Mouse (Mus musculus) embryonic facial prominence, embryonic 10.5 days (tissue): Measurements from ENCODE around the gene Ppard. TPM values are rescaled to one million over a fixed set of nuclear protein-coding genes. Genes with fewer than 3 reads are reported as not detected.
A peak's percentile ranks its signal among the peaks of the same experiment; 100 is the strongest.

Source experiments
- DNase-seq: peaks from one replicate; pipeline ENCODE4 v3.0.0-alpha.2; 2017; ENCODE audit warnings: low spot score
- H3K27ac ChIP-seq: fragments of 300-500 bp; sonication (generic); replicated peaks from 2 replicates; pipeline ENCODE4 v1.5.1; 2016; ENCODE audit warnings: mild to moderate bottlenecking
- H3K27me3 ChIP-seq: fragments of 300-500 bp; sonication (generic); replicated peaks from 2 replicates; pipeline ENCODE4 v1.6.1; 2016; ENCODE audit warnings: low read depth, mild to moderate bottlenecking; ENCODE audit not compliant: poor library complexity, severe bottlenecking
- H3K36me3 ChIP-seq: fragments of 300-500 bp; sonication (generic); replicated peaks from 2 replicates; pipeline ENCODE4 v1.6.1; 2016; ENCODE audit warnings: mild to moderate bottlenecking, moderate library complexity
- H3K4me1 ChIP-seq: fragments of 300-500 bp; sonication (generic); 2 replicates; pipeline ENCODE4 v1.6.1; 2016
- H3K4me3 ChIP-seq: fragments of 300-500 bp; sonication (generic); 2 replicates; pipeline ENCODE4 v1.5.1; 2016; ENCODE audit warnings: mild to moderate bottlenecking, moderate library complexity
- H3K9me3 ChIP-seq: fragments of 300-500 bp; sonication (generic); 2 replicates; pipeline ENCODE4 v1.6.1; 2016; ENCODE audit warnings: mild to moderate bottlenecking
- whole genome bisulfite sequencing: fragments of 180-500 bp; shearing (Covaris S2); methylation state at CpG from one replicate; pipeline ENCODE4 v1.1.7; 2016; 5-methylcytosine and 5-hydroxymethylcytosine counted together
- polyA plus RNA-seq: library from polyadenylated mRNA; unstranded; fragments of >200 nt; fragmentation: Nextera tagmentation; extraction: Ambion mirVana; gene quantifications from 2 replicates; pipeline ENCODE4 v1.2.1, GENCODE M21; 2016

Gene Ppard
- polyA plus RNA-seq = 1.4 and 1.9 TPM in 2 replicates

- Histone ChIP-seq H3K27me3 (peaks cover 10% of the 10 kb centered on the region), H3K27ac (peak within 1 kb of the TSS; percentile 89), H3K36me3 (0 out of 2 replicates have a peak, but pooled peaks cover 9% of the 10 kb centered on the region), H3K4me3 (peak within 1 kb of the TSS; percentile 87), H3K4me1 (peaks cover 31% of the 10 kb centered on the region), H3K9me3 (no peaks in the 10 kb centered on the region)
- WGBS = under 1% methylated on average over 57 of the region's 57 CpGs
- DNase-seq = peak; percentile 100
Measured at GRCm38 (mm10) chr17:28232475-28233060, at the start of gene Ppard. Ppard (plus strand) TSS chr17:28232700.

GRCm38 (mm10) chr17:28184971-28185638 is 47.4 kb upstream of the Ppard start:
- Histone ChIP-seq H3K27me3 (no peaks in the 10 kb centered on the region), H3K27ac (no peak overlapping the region), H3K4me3 (no peak overlapping the region), H3K4me1 (peaks cover 28% of the 10 kb centered on the region), H3K9me3 (no peaks in the 10 kb centered on the region), H3K36me3 (peaks cover 39% of the 10 kb centered on the region)
- no peak for DNase-seq
- WGBS = 88% methylated on average over 7 of the region's 7 CpGs

GRCm38 (mm10) chr17:28188313-28188712 is 44.2 kb upstream of the Ppard start:
- H3K36me3 ChIP-seq = peaks cover 61% of the 10 kb centered on the region
- H3K27me3 ChIP-seq = no peaks in the 10 kb centered on the region
- 89% methylated on average over 5 of the region's 5 CpGs for WGBS
- no peak overlapping the region for H3K27ac ChIP-seq
- H3K9me3 ChIP-seq = no peaks in the 10 kb centered on the region
- peaks cover 11% of the 10 kb centered on the region for H3K4me1 ChIP-seq
- no peak overlapping the region for H3K4me3 ChIP-seq
- no peak for DNase-seq

GRCm38 (mm10) chr17:28192754-28193153 is 39.7 kb upstream of the Ppard start:
- Histone ChIP-seq H3K9me3 (no peaks in the 10 kb centered on the region), H3K4me1 (0 out of 2 replicates have a peak, but pooled peaks cover 7% of the 10 kb centered on the region), H3K27ac (no peak overlapping the region), H3K36me3 (peaks cover 87% of the 10 kb centered on the region), H3K4me3 (no peak overlapping the region), H3K27me3 (no peaks in the 10 kb centered on the region)
- no peak for DNase-seq
- WGBS = 79% methylated on average over 1 of the region's 1 CpGs

- H3K27ac ChIP-seq = no peak overlapping the region
- H3K4me3 ChIP-seq = no peak overlapping the region
- no peaks in the 10 kb centered on the region for H3K27me3 ChIP-seq
- H3K9me3 ChIP-seq = no peaks in the 10 kb centered on the region
- H3K36me3 ChIP-seq = peaks cover 87% of the 10 kb centered on the region
- 0 out of 2 replicates have a peak, but pooled peaks cover 13% of the 10 kb centered on the region for H3K4me1 ChIP-seq
- DNase-seq = no peak
- 86% methylated on average over 3 of the region's 3 CpGs for WGBS
Measured at GRCm38 (mm10) chr17:28193559-28193958, 38.9 kb upstream of the Ppard start.

- WGBS = 94% methylated on average over 10 of the region's 10 CpGs
- Histone ChIP-seq H3K4me1 (0 out of 2 replicates have a peak, but pooled peaks cover 13% of the 10 kb centered on the region), H3K36me3 (peaks cover 92% of the 10 kb centered on the region), H3K9me3 (no peaks in the 10 kb centered on the region), H3K27me3 (no peaks in the 10 kb centered on the region), H3K27ac (no peak overlapping the region), H3K4me3 (no peak overlapping the region)
- DNase-seq = no peak
Measured at GRCm38 (mm10) chr17:28195033-28195432, 37.5 kb upstream of the Ppard start.

- Histone ChIP-seq H3K36me3 (peaks cover 92% of the 10 kb centered on the region), H3K9me3 (no peaks in the 10 kb centered on the region), H3K4me3 (no peak overlapping the region), H3K27me3 (no peaks in the 10 kb centered on the region), H3K27ac (no peak overlapping the region), H3K4me1 (0 out of 2 replicates have a peak, but pooled peaks cover 13% of the 10 kb centered on the region)
- WGBS = 78% methylated on average over 18 of the region's 18 CpGs
- no peak for DNase-seq
Measured at GRCm38 (mm10) chr17:28197646-28198045, 34.9 kb upstream of the Ppard start.

GRCm38 (mm10) chr17:28201982-28202381 is 30.5 kb upstream of the Ppard start:
- peaks cover 5% of the 10 kb centered on the region; the same call in 1 of the 2 replicates for H3K27me3 ChIP-seq
- 82% methylated on average over 14 of the region's 14 CpGs for WGBS
- no peak overlapping the region for H3K27ac ChIP-seq
- no peak overlapping the region for H3K4me3 ChIP-seq
- H3K9me3 ChIP-seq = no peaks in the 10 kb centered on the region
- peaks cover 85% of the 10 kb centered on the region for H3K36me3 ChIP-seq
- DNase-seq = no peak
- H3K4me1 ChIP-seq = peaks cover 29% of the 10 kb centered on the region

GRCm38 (mm10) chr17:28204052-28204720 is 28.3 kb upstream of the Ppard start:
- Histone ChIP-seq H3K4me1 (peaks cover 34% of the 10 kb centered on the region), H3K27me3 (peaks cover 17% of the 10 kb centered on the region; the same call in 1 of the 2 replicates), H3K4me3 (no peak overlapping the region), H3K27ac (no peak overlapping the region), H3K36me3 (peaks cover 65% of the 10 kb centered on the region), H3K9me3 (no peaks in the 10 kb centered on the region)
- DNase-seq = peak; percentile 73
- 39% methylated on average over 14 of the region's 14 CpGs for WGBS

- WGBS = 89% methylated on average over 8 of the region's 8 CpGs
- Histone ChIP-seq H3K27ac (no peak overlapping the region; the same call in 1 of the 2 replicates), H3K4me3 (no peak overlapping the region), H3K36me3 (peaks cover 53% of the 10 kb centered on the region), H3K27me3 (peaks cover 17% of the 10 kb centered on the region; the same call in 1 of the 2 replicates), H3K4me1 (peaks cover 39% of the 10 kb centered on the region), H3K9me3 (no peaks in the 10 kb centered on the region)
- DNase-seq = no peak
Measured at GRCm38 (mm10) chr17:28205443-28205842, 27.1 kb upstream of the Ppard start.

GRCm38 (mm10) chr17:28207092-28207491 is 25.4 kb upstream of the Ppard start:
- peaks cover 17% of the 10 kb centered on the region; the same call in 1 of the 2 replicates for H3K27me3 ChIP-seq
- H3K9me3 ChIP-seq = no peaks in the 10 kb centered on the region
- H3K4me1 ChIP-seq = peaks cover 43% of the 10 kb centered on the region
- peak overlapping the region; percentile 80 for H3K27ac ChIP-seq
- no peak for DNase-seq
- peaks cover 36% of the 10 kb centered on the region for H3K36me3 ChIP-seq
- peak overlapping the region; percentile 53 for H3K4me3 ChIP-seq
- 74% methylated on average over 8 of the region's 8 CpGs for WGBS

GRCm38 (mm10) chr17:28207591-28208313 is 24.7 kb upstream of the Ppard start, which contains the start of gene Def6:
Def6 (plus strand) TSS chr17:28207778.
- peak within 1 kb of the TSS; percentile 53 for H3K4me3 ChIP-seq
- WGBS = 25% methylated on average over 26 of the region's 26 CpGs

More at GRCm38 (mm10) chr17:28207591-28208313, 24.7 kb upstream of the Ppard start, which contains the start of gene Def6:
- Histone ChIP-seq H3K27ac (peak within 1 kb of the TSS; percentile 80), H3K27me3 (peaks cover 17% of the 10 kb centered on the region; the same call in 1 of the 2 replicates), H3K36me3 (peaks cover 30% of the 10 kb centered on the region), H3K9me3 (no peaks in the 10 kb centered on the region), H3K4me1 (peaks cover 48% of the 10 kb centered on the region)
- peak; percentile 88 for DNase-seq
